Mouse (Mus musculus) c-Kit-negative CD71-positive TER-119-positive erythroid progenitor cells, embryonic 14.5 days (primary cell): ENCODE measurements around the gene Prkag1.

Experiments
- DNase-seq: peaks from one replicate; pipeline ENCODE4 v3.0.0-alpha.2; 2013; ENCODE audit warnings: low read depth, low spot score

Gene Prkag1

DNA sequence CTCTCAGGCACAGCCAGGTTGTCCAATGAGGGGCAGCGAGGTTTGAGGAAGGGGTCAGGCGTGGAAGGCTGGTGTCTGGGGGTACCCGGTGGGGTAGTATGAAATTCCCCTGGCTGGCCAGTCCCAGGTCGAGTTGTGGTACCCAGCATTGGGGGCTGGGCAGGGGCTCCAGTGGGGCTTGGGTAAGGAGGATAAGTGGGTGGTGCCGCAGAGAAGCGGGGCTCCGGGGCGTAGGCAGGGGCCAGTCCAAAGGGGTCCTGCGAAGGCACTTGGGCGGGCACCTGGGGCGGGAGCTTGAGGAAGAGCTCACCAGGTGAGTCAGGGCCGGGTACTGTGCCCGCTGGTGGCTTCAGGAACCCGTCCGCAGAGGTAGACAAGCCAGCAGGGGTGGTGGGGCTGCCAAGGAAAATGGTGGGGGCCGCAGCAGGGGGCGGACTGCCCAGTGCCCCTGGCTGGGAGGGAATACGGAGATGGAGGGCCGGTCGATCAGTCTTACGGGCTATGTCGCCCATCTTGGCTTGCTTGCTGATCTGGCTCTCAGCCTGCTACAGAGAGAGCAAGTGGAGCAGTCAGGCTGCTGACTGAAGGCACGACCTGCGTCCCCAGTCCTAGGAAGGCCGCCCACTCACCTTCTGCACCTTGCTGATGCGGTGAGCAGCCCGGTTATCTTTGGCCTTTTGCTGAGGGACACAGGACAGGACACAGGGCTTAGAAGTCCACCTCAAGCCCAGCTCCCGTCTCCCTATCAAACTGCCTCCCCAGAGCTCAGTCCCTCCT is 22.0 kb upstream of the Prkag1 start:
- no peak for DNase-seq

DNA sequence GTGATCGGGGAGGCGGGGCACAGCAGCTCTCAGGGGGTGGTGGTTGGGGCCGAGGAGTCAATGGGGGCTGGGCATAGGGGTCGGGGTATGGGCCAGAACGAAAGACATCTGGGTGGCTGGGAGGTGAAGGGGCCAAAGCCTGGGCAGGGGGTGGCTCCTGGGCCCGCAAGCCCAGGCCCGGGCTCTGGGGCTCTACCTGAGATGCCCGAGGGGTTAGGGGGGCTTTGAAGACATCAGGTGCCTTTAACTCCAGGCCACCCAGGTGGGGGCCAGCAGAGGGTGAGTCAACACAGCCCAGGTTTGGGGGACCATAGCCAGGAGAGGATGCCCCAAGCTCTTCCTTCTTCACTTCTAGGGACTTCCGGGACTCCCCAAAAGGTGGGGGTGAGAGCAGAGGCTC is 21.4 kb upstream of the Prkag1 start:
- no peak for DNase-seq

DNA sequence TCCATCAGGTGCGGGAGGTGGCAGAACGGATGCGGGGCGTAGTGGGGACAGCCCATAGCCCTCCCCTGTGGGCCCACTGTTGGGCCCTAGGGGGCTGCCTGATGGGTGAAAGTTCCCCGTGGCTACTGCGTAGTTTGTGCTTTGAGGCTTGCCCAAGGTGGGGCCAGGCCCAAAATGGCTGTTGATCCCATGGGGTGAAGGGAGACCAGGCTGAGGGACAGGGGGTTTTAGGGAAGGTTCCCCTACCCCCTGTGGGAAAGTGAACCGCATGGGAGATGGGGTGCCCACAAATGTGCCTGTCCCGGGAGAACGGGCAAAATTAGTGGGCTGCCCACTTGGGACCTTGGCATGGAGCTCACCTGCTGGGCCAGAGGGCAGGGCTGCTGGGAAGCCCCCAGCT is 20.8 kb upstream of the Prkag1 start:
- DNase-seq, result no peak

DNA sequence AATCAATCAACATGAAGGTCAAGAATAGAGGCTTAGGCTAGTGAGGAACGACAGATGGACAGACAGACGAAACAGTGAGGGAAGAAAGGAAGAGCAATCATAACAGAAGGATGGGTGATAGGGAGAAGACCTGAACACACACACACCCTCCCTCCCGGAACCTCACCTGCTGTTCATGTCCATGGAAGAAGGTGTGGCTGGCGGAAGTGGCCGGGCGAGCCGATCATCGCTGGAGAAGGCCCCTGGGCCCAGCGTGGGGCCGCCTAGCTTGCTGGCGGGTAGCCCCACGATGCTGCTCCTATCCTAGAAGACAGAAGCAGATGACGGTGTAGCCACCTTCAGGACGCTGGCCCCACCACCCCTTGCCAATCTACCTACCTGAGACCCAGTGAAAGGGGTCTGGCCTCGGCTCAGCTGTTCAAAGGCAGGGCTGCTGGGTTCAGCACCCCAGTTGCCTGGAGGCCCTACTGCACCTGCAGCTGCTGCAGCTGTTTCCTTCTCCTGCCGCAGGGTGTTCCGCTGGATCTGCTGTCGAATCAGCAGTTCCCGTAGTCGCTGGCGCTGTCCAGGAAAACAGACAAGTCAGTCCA is 20.0 kb upstream of the Prkag1 start:
- no peak for DNase-seq

DNA sequence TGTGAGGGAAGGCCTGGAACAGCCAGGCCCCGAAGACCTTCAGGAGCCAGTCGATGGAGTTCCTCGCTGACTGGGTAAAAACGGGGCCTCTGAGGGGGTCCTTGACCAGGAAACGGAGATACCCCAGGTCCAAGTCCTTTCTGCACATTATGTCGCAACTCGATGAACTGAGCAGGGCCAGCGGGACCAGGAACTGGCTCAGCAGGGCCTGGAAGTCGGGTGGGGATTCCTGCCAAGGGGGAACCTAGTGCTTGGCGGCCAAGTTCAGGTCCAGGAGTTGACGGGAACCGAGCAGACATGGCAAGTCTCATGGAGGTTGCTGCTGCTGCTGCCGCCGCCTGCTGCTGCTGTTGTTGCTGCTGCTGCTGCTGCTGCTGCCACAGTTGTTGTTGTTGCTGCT is 19.3 kb upstream of the Prkag1 start:
- no peak for DNase-seq

DNA sequence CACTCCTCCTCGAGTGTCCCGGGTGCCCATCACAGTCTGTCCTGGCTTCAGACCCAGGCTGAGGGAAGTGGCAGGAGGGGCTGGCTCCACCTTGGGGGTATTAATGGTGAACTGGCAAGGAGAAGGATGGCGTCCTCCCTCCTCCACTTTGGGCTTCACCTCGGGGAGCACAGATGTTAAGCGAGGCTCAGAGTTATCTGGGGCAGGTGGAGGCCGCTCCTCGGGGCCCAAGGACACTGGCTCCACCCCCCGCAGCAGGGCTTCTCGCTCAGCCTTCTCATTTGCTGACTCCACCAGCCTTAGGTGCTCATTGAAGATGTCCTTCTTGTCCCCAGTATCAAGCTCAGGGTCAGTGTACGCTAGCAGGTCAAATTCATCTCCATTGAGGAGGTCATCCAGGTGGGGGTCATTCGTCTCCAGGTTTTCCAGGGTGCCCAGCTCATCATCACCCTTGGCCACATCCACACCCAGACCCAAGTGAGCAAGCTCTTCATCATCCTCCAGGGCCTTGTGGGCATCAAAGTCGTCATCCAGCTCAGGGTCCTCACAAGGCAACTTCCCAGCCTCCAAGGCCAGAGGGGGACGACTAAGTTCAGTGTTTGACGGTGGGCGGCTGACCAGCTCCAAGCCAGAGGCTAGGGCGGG is 18.8 kb upstream of the Prkag1 start:
- DNase-seq, result no peak

DNA sequence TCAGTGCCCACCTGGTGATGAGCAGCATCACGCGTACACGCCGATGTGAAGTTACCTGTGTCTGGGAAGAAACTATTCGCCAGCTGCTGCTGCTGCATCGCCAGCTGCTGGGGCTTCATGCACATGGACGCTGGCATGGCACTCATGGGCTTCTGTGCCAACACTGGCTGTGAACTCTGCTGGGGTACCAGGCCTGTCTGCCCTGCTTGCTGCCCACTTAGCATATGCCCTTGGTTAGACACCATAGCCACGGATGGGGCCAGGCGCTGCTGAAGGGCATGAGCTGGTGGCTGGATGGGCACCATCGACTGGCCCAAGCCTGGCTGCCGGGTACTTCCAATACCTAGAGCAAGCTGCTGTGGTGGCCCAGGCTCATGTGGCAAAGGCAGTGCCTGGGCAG is 17.8 kb upstream of the Prkag1 start:
- no peak for DNase-seq

DNA sequence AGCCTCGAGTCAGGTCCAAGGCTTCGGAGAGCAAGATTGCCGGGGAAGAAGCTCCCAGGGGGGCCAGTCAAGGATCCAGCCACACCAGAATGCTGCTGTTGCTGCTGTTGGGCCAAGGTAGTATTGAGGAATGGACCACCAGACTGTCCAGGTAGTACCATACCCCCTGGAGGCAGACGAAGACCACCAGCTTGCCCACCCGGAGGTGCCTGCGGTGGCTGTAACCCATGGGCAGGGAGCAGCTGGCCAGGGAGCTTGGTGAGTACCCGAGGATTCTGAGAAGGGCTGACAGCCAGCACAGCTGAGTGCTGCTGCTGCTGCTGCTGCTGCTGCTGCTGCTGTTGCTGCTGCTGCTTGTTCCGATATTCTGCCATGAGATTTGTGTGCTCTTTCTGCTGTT is 14.8 kb upstream of the Prkag1 start:
- no peak for DNase-seq

DNA sequence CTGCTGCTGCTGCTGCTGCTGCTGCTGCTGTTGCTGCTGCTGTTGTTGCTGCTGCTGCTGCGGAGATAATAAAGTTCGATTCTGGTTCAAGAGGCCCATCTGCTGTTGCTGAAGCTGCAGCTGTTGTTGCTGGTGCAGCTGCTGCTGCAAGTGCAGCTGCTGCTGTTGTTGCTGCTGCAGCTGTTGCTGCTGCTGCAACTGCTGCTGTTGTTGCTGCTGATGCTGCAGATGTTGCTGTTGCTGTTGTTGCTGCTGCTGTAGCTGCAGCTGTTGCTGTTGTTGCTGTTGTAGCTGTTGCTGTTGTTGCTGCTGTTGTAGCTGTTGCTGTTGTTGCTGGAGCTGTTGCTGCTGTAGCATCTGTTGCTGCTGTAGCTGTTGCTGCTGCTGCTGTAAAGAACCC is 13.8 kb upstream of the Prkag1 start:
- DNase-seq, result no peak

DNA sequence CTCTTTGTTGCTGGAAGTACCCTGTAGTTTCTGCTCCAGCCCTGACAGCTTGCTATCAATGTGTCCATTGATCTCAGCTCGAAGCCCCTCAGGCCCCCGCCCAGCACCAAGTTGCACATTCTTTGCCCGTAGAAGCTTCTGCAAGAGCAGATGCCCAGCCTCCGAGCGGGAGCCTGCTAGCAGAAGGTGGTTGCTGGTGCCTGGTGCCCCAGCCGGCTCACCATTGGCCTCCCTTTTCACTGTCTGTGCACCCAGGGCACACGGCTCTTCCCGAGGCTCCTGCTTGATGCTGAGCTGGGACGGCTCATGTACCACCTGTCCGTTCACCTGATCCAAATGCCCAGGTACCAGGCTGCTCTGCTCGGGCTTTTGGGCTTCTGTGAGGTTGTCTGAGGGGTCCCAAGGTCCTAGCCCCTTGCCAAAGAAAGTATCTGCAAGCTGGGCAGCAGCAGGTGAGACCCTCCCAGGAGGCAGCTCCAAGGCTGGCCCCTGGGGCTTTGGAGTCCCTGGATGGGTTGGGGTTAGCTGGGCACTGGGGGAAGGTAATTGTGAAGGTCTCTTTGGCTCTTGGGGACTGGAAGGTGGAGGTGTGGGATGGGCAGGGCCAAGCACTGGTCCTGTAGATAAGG is 12.4 kb upstream of the Prkag1 start:
- no peak for DNase-seq

DNA sequence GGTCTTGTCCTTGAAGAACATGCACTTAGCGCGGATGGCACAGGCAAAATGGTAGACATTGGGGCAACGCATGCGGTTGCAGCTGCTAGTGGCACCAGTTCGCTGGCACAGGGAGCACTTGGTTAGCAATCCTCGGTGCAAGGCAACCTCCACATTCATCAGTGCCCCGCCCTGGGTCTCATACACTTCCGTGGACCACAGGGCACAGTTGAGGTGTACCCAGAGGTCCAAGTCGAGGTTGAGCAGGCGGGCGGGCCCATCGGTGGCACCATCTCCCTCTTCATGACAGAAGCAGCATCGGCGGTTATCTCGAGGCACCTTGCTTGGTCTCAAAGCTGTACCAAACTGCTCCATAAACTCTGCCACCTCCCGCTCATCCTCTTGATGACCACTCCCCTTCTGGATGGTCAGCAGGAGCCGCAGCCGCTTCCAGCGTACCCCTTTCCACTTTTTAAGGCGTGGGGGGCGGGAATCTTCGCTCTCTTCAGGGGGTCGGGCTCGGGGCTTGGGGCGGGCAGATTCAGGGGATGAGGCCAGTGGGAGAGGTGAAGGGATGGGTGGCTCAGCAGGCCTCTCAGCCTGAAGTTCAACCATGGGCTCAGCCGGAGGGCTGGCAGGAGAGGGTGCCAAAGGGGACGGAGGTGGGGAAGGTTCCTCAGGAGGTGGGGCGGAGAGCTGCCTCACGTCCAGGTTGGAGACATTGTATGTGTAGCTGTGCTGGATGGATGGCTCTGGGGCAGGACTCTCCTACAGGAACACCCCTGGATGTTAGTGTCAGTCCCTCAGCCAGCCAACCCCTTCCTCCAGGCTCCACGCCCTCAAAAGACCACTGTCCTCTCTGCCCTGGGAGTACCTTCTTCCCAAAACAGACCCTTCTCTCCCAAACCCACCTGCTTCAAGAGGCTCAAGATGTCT is 8.6 kb upstream of the Prkag1 start:
- no peak for DNase-seq

DNA sequence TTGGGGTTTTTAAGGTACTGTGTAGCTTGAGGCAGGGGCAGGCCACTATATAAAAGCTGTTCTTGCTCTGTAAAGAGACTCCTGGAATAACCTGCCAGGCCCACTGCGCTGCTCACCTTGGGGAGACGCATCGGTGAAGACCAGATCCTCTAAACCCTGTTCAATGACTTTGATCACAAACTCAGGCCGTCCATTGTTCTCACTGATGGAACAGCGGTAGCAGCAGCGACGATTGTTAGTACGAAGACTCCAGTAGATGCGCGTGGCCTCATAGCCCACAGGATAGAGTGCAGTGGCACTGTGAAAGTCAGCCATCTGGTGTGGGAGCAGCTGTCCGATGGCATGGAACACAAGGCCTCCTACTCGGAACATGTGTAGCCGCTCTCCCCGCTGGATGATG is 7.8 kb upstream of the Prkag1 start:
- no peak for DNase-seq

DNA sequence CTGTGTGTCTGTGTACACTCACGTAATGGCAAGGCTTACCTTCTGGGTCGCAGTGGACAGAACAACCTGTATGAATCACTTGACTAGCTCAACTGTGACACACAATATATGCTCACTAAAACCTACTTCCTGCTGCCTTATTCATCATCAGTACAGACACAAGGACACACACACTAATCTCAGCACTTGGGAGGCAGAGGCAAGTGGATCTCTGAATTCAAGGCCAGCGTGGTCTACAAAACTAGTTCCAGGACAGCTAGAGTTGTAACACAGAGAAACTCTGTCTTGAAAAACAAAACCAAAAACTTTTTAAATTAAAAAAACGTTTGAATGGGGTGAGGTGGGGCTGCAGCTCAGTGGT is 6.4 kb upstream of the Prkag1 start:
- DNase-seq, result no peak

DNA sequence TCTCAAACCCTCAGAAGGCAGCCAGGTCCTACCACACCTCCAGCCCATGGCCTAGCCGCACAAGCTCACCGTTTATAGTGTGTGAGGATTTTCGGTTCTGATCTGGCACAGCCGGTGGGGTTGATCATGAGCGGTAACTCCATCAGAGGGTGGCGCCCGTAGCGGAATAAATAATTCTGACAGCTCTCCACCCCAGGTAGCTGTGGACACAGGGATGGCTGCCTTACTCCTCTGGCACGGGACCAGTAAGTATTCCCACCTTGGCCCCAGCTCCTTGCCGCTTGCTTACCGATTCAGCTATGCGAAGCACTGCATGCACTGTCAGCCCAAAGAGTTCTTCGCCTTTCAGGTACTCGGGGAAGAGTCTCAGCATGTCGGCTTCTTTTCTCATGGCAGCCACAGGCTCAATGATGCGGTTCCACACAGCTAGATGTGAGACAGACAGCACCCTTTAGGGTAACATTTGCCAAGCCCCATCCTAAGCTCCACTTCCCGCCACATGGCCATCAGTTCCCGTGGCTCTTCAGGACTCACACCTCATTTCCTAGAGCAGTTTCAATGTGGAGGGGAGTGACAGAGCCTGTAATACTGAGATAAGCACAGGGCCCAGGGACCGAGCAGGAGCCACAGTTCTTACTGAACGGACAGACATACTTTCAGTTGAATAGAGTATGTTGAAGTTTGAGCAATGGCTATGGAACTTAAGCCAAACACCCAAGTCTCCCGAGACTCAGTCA is 5.9 kb upstream of the Prkag1 start:
- peak; percentile 66 for DNase-seq

DNA sequence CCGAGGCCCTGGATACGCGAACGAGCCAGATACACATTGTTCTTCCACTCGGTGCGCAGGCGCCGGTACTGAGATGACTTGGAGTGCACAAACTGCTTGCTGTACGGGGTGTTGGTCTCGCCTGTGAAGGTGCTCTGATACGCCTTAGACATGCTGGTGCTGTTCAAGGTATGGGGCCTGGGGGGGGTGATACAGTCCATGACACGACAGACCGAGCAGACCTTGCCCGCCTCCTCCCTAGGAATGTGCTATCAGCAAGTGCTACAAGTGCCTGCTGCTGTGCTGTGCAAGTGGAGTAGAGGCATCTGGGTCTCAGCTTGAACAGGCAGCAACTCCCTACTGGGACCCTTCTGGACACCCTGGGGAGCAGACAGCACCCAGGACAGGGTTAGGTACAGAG is 4.0 kb upstream of the Prkag1 start:
- no peak for DNase-seq

DNA sequence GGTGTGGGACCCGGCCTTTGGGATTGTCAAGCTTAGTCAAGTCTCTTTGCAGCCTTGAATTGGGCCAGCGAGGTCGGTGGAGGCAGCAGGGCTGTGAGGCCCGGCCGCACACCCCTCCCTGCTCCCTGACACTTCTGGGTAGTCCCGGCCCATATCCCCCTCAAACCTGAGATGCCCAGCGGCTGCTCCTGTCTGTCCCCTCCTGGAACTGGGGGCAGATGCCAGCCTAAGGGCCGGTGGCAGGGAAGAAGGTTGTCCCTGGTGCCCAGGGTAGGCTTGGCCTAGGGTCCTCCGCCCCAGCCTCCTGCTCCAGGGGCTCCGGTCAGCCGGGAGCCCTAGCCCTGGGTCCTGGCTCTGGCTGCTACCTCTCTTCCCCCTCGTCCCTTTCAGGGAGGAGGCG is 2.7 kb upstream of the Prkag1 start:
- no peak for DNase-seq

DNA sequence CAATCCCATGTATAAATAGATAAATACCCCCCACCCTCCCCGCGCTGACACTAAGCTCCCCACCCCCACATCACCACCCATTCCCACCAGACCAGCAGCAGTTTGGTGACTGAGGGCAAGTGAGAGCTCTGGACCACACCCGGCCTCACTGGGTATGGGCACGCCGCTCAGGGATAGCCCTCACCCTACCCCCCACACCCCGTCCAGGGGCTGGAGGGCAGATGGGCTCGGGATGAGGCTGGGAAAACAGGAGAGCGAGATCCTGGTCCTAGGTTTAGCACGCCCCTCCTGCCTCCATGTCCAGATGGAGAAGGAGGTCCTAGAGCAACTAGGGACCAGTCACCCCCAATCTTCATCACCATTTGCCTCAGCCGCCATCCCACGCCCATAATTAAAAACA is 2.0 kb upstream of the Prkag1 start:
- no peak for DNase-seq

DNA sequence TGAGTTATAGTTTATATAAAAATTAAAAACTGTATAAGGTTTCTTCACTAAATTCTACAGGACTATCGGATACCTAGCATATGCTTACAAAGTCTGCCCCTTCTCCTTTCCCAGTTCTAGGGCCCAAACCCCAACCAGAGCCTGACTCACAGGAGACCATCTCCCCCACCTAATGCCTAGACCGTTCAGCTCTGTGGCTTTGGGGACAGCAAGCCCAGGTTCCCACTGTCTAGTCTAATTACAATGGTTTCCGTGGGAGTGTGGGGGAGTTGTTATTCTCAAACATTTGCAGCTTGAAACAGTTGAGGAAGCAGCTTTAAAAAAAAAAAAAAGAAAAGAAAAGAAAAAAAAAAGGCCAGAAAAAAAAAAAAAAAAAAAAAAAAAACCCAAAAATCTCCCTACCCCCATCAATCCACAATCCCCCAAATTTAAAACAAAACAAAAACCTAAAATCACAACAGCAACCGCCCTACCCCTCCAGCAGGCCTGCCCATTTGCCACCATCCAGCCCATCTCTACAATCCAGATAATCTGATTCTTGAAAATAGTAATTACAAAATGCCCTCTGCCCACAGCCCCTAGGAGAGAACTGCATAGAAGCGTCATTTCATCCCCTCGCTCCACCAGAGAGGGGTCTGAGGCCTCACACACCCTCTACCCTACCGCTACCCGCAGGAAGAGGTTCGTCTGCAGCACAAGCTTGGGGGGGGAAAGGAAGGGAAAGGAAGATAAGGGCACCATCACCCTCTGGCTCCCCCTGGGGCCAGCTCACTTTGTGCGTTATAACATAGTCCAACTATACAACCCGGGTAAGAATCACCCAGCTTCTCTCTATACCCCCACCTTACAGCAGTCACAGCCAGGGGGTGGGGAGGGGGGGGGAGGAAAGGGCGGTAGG is 1.1 kb upstream of the Prkag1 start:
- DNase-seq, result no peak

DNA sequence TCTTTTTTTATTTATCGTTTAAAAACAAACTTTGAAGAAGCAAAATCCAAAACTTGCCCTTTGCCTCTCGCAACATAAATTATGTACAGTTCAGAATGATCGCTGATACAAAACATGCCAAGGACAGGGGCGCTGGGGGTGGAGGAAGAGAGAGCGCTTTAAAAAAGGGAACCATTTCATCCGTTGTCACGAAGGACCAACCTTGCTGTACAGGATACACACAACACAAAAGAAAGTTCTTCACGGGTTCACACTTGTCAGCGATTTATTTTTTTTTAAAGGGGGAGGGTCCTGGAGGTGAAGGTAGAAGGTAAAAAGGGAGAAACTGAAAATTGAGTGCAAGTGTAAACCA is 339 bp upstream of the Prkag1 start:
- no peak for DNase-seq

DNA sequence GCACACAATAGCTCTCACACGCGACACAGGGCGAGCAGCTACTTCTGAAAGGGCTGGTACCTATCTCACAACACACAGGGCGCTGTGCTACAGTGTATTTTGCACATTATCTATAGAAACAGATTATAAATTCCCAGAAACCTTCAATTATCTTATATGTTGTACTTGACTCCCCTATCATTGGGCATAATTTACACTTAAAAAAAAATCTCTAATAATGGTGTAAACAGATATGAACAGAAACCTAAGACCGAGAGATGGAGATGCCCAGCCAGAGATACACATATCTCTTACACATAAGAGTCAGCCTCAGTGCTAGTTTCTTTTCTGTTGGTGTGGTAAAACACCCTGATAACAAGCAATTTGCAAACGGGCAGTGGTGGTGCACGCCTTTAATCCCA is 3.7 kb downstream of the Prkag1 start:
- peak; percentile 48 for DNase-seq
